Mouse (Mus musculus) inflammation-experienced regulatory T-cells, adult 6 months (primary cell): Measurements from ENCODE around the gene Clmp. TPM values are rescaled to one million over a fixed set of nuclear protein-coding genes. Genes with fewer than 3 reads are reported as not detected.
"Not testable (repeated sequence)": the region's sequence is repeated elsewhere in the genome, so short reads cannot be mapped to it uniquely, and the experiment has no call there.

ENCODE experiments used
- ATAC-seq: one replicate; pipeline ENCODE4 v1.8.0; 2017
- polyA plus RNA-seq, 3 experiments: library from polyadenylated mRNA; unstranded; fragments of 100-300 nt; shearing (Covaris generic); gene quantifications; one replicate each; pipeline ENCODE4 v1.2.1; 2017

Gene Clmp
- polyA plus RNA-seq, 3 experiments from 2014 or later: not detected

- ATAC-seq: no peak
Observed at GRCm38 (mm10) chr9:40731591-40732048, 45.9 kb downstream of the Clmp start.

- no peak for ATAC-seq
Observed at GRCm38 (mm10) chr9:40732302-40732701, 46.5 kb downstream of the Clmp start.

- no peak for ATAC-seq
Observed at GRCm38 (mm10) chr9:40737117-40737516, 51.4 kb downstream of the Clmp start.

- peak; percentile 65 for ATAC-seq
Observed at GRCm38 (mm10) chr9:40743525-40744034, 57.8 kb downstream of the Clmp start.

- ATAC-seq: peak; percentile 74
Observed at GRCm38 (mm10) chr9:40744233-40744632, 58.5 kb downstream of the Clmp start.

- ATAC-seq: no peak
Observed at GRCm38 (mm10) chr9:40746796-40747195, 61.0 kb downstream of the Clmp start.

- no peak for ATAC-seq
Observed at GRCm38 (mm10) chr9:40747249-40747648, 61.5 kb downstream of the Clmp start.

- ATAC-seq: no peak
Observed at GRCm38 (mm10) chr9:40749832-40750620, 64.3 kb downstream of the Clmp start.

GRCm38 (mm10) chr9:40751749-40752148 is 66.0 kb downstream of the Clmp start:
- no peak for ATAC-seq

GRCm38 (mm10) chr9:40756401-40756800 is 70.6 kb downstream of the Clmp start:
- peak; percentile 59 for ATAC-seq

- no peak for ATAC-seq
Observed at GRCm38 (mm10) chr9:40757105-40757626, 71.4 kb downstream of the Clmp start.

- peak; percentile 92 for ATAC-seq
Observed at GRCm38 (mm10) chr9:40757685-40758270, 72.0 kb downstream of the Clmp start.

GRCm38 (mm10) chr9:40762354-40762753 is 76.6 kb downstream of the Clmp start:
- ATAC-seq: no peak

- no peak for ATAC-seq
Observed at GRCm38 (mm10) chr9:40764887-40765580, 79.3 kb downstream of the Clmp start.

- no peak for ATAC-seq
Observed at GRCm38 (mm10) chr9:40765581-40765940, 79.8 kb downstream of the Clmp start.

- ATAC-seq: no peak
Observed at GRCm38 (mm10) chr9:40766058-40766605, 80.4 kb downstream of the Clmp start.

GRCm38 (mm10) chr9:40767946-40768345 is 82.2 kb downstream of the Clmp start:
- ATAC-seq: no peak

- ATAC-seq: no peak
Observed at GRCm38 (mm10) chr9:40772246-40772645, 86.5 kb downstream of the Clmp start.

- ATAC-seq: not testable (repeated sequence)
Observed at GRCm38 (mm10) chr9:40773142-40773541, 87.4 kb downstream of the Clmp start.

- no peak for ATAC-seq
Observed at GRCm38 (mm10) chr9:40773869-40774268, 88.1 kb downstream of the Clmp start.

GRCm38 (mm10) chr9:40776044-40776443 is 90.3 kb downstream of the Clmp start:
- ATAC-seq: no peak

GRCm38 (mm10) chr9:40776459-40777248 is 90.9 kb downstream of the Clmp start:
- ATAC-seq: no peak
